Mouse (Mus musculus): ENCODE data around the gene Rpl41. TPM values are rescaled to one million over a fixed set of nuclear protein-coding genes. Genes with fewer than 3 reads are reported as not detected.
A peak's percentile ranks its signal among the peaks of the same experiment; 100 is the strongest.

The Rpl41 gene
- polyA plus RNA-seq, 1 experiment from 2014 or later: 2,664 TPM

- Histone ChIP-seq H3K4me2 (peak overlapping the region; percentile 41), H3K27ac (ENCODE audit: low read depth, low read length) (peak overlapping the region; percentile 58), H3K4me3 (ENCODE audit: low read depth, low read length) (no peak overlapping the region), H3K4me1 (ENCODE audit: control insufficient read depth, insufficient read depth, low read length) (peaks cover 17% of the 10 kb centered on the region), H3K27me3 (ENCODE audit: control insufficient read depth, insufficient read depth, low read length) (peaks cover 30% of the 10 kb centered on the region), H3K9ac (ENCODE audit: low read depth, low read length) (0 out of 2 replicates have a peak overlapping the region, but pooled peaks have one; percentile 12), H3K9me3 (replicated peaks; ENCODE audit: control insufficient read depth, low read length) (no peaks in the 10 kb centered on the region), H3K36me3 (ENCODE audit: control insufficient read depth, insufficient read depth, low read length) (no peaks in the 10 kb centered on the region)
- WGBS (ENCODE audit: insufficient replicate concordance): 51% methylated on average over 8 of the region's 8 CpGs
- ATAC-seq (replicated peaks; ENCODE audit: insufficient number of reproducible peaks, low FRiP score, low TSS enrichment): no peak
These were observed 38.6 kb upstream of the Rpl41 start for GRCm38 (mm10) chr10:128587697-128588096.

GRCm38 (mm10) chr10:128587120-128587519, 38.0 kb upstream of the Rpl41 start:
- no peak for ATAC-seq (replicated peaks; ENCODE audit: insufficient number of reproducible peaks, low FRiP score, low TSS enrichment)
- Histone ChIP-seq H3K4me1 (ENCODE audit: control insufficient read depth, insufficient read depth, low read length) (peaks cover 17% of the 10 kb centered on the region), H3K4me3 (ENCODE audit: low read depth, low read length) (no peak overlapping the region), H3K36me3 (ENCODE audit: control insufficient read depth, insufficient read depth, low read length) (no peaks in the 10 kb centered on the region), H3K4me2 (peak overlapping the region; percentile 41; the same call in 1 of the 2 replicates), H3K9ac (ENCODE audit: low read depth, low read length) (no peak overlapping the region), H3K27me3 (ENCODE audit: control insufficient read depth, insufficient read depth, low read length) (peaks cover 30% of the 10 kb centered on the region), H3K9me3 (replicated peaks; ENCODE audit: control insufficient read depth, low read length) (no peaks in the 10 kb centered on the region), H3K27ac (ENCODE audit: low read depth, low read length) (peak overlapping the region; percentile 58)
- 47% methylated on average over 4 of the region's 4 CpGs for WGBS (ENCODE audit: insufficient replicate concordance)

GRCm38 (mm10) chr10:128586546-128586945, 37.4 kb upstream of the Rpl41 start:
- 6% methylated on average over 1 of the region's 1 CpGs for WGBS (ENCODE audit: insufficient replicate concordance)
- peaks cover 17% of the 10 kb centered on the region for H3K4me1 ChIP-seq (ENCODE audit: control insufficient read depth, insufficient read depth, low read length)
- H3K4me3 ChIP-seq (ENCODE audit: low read depth, low read length): no peak overlapping the region
- no peak for ATAC-seq (replicated peaks; ENCODE audit: insufficient number of reproducible peaks, low FRiP score, low TSS enrichment)
- no peak overlapping the region for H3K9ac ChIP-seq (ENCODE audit: low read depth, low read length)
- no peak overlapping the region for H3K4me2 ChIP-seq
- peaks cover 30% of the 10 kb centered on the region for H3K27me3 ChIP-seq (ENCODE audit: control insufficient read depth, insufficient read depth, low read length)
- H3K9me3 ChIP-seq (replicated peaks; ENCODE audit: control insufficient read depth, low read length): no peaks in the 10 kb centered on the region
- 0 out of 2 replicates have a peak overlapping the region, but pooled peaks have one; percentile 0 for H3K27ac ChIP-seq (ENCODE audit: low read depth, low read length)
- no peaks in the 10 kb centered on the region for H3K36me3 ChIP-seq (ENCODE audit: control insufficient read depth, insufficient read depth, low read length)

- H3K4me2 ChIP-seq: peak overlapping the region; percentile 60
- no peaks in the 10 kb centered on the region for H3K9me3 ChIP-seq (replicated peaks; ENCODE audit: control insufficient read depth, low read length)
- peaks cover 30% of the 10 kb centered on the region for H3K27me3 ChIP-seq (ENCODE audit: control insufficient read depth, insufficient read depth, low read length)
- peaks cover 17% of the 10 kb centered on the region for H3K4me1 ChIP-seq (ENCODE audit: control insufficient read depth, insufficient read depth, low read length)
- H3K4me3 ChIP-seq (ENCODE audit: low read depth, low read length): no peak overlapping the region
- 16% methylated on average over 4 of the region's 4 CpGs for WGBS (ENCODE audit: insufficient replicate concordance)
- H3K36me3 ChIP-seq (ENCODE audit: control insufficient read depth, insufficient read depth, low read length): no peaks in the 10 kb centered on the region
- no peak for ATAC-seq (replicated peaks; ENCODE audit: insufficient number of reproducible peaks, low FRiP score, low TSS enrichment)
- H3K9ac ChIP-seq (ENCODE audit: low read depth, low read length): no peak overlapping the region
- no peak overlapping the region for H3K27ac ChIP-seq (ENCODE audit: low read depth, low read length)
These were observed 35.3 kb upstream of the Rpl41 start for GRCm38 (mm10) chr10:128584386-128584785.

- peaks cover 22% of the 10 kb centered on the region for H3K27me3 ChIP-seq (ENCODE audit: control insufficient read depth, insufficient read depth, low read length)
- peaks cover 17% of the 10 kb centered on the region for H3K4me1 ChIP-seq (ENCODE audit: control insufficient read depth, insufficient read depth, low read length)
- peak overlapping the region; percentile 60 for H3K4me2 ChIP-seq
- H3K36me3 ChIP-seq (ENCODE audit: control insufficient read depth, insufficient read depth, low read length): no peaks in the 10 kb centered on the region
- H3K9me3 ChIP-seq (replicated peaks; ENCODE audit: control insufficient read depth, low read length): no peaks in the 10 kb centered on the region
- H3K27ac ChIP-seq (ENCODE audit: low read depth, low read length): no peak overlapping the region
- H3K4me3 ChIP-seq (ENCODE audit: low read depth, low read length): peak overlapping the region; percentile 27; the same call in 1 of the 2 replicates
- WGBS (ENCODE audit: insufficient replicate concordance): 13% methylated on average over 7 of the region's 7 CpGs
- peak overlapping the region; percentile 52 for H3K9ac ChIP-seq (ENCODE audit: low read depth, low read length)
- peak; percentile 78 for ATAC-seq (replicated peaks; ENCODE audit: insufficient number of reproducible peaks, low FRiP score, low TSS enrichment)
These were observed 34.5 kb upstream of the Rpl41 start for GRCm38 (mm10) chr10:128583644-128584043.

GRCm38 (mm10) chr10:128579731-128580130, 30.6 kb upstream of the Rpl41 start:
- Histone ChIP-seq H3K36me3 (ENCODE audit: control insufficient read depth, insufficient read depth, low read length) (no peaks in the 10 kb centered on the region), H3K4me1 (ENCODE audit: control insufficient read depth, insufficient read depth, low read length) (peaks cover 10% of the 10 kb centered on the region), H3K4me2 (no peak overlapping the region), H3K9me3 (replicated peaks; ENCODE audit: control insufficient read depth, low read length) (no peaks in the 10 kb centered on the region), H3K27me3 (ENCODE audit: control insufficient read depth, insufficient read depth, low read length) (peaks cover 2% of the 10 kb centered on the region; the same call in 1 of the 2 replicates), H3K4me3 (ENCODE audit: low read depth, low read length) (no peak overlapping the region), H3K27ac (ENCODE audit: low read depth, low read length) (no peak overlapping the region), H3K9ac (ENCODE audit: low read depth, low read length) (no peak overlapping the region)
- 87% methylated on average over 4 of the region's 4 CpGs for WGBS (ENCODE audit: insufficient replicate concordance)
- no peak for ATAC-seq (replicated peaks; ENCODE audit: insufficient number of reproducible peaks, low FRiP score, low TSS enrichment)

GRCm38 (mm10) chr10:128579298-128579697, 30.2 kb upstream of the Rpl41 start:
- Histone ChIP-seq H3K27ac (ENCODE audit: low read depth, low read length) (no peak overlapping the region), H3K36me3 (ENCODE audit: control insufficient read depth, insufficient read depth, low read length) (no peaks in the 10 kb centered on the region), H3K9me3 (replicated peaks; ENCODE audit: control insufficient read depth, low read length) (no peaks in the 10 kb centered on the region), H3K9ac (ENCODE audit: low read depth, low read length) (no peak overlapping the region), H3K4me3 (ENCODE audit: low read depth, low read length) (no peak overlapping the region), H3K4me1 (ENCODE audit: control insufficient read depth, insufficient read depth, low read length) (peaks cover 10% of the 10 kb centered on the region), H3K27me3 (ENCODE audit: control insufficient read depth, insufficient read depth, low read length) (no peaks in the 10 kb centered on the region; the same call in 1 of the 2 replicates), H3K4me2 (no peak overlapping the region)
- no peak for ATAC-seq (replicated peaks; ENCODE audit: insufficient number of reproducible peaks, low FRiP score, low TSS enrichment)
- WGBS (ENCODE audit: insufficient replicate concordance): 69% methylated on average over 3 of the region's 3 CpGs

GRCm38 (mm10) chr10:128578330-128578729, 29.2 kb upstream of the Rpl41 start:
- WGBS (ENCODE audit: insufficient replicate concordance): 63% methylated on average over 11 of the region's 11 CpGs
- Histone ChIP-seq H3K4me1 (ENCODE audit: control insufficient read depth, insufficient read depth, low read length) (peaks cover 2% of the 10 kb centered on the region; the same call in 1 of the 2 replicates), H3K27me3 (ENCODE audit: control insufficient read depth, insufficient read depth, low read length) (no peaks in the 10 kb centered on the region), H3K27ac (ENCODE audit: low read depth, low read length) (no peak overlapping the region), H3K36me3 (ENCODE audit: control insufficient read depth, insufficient read depth, low read length) (no peaks in the 10 kb centered on the region), H3K9me3 (replicated peaks; ENCODE audit: control insufficient read depth, low read length) (no peaks in the 10 kb centered on the region), H3K4me2 (no peak overlapping the region), H3K4me3 (ENCODE audit: low read depth, low read length) (no peak overlapping the region), H3K9ac (ENCODE audit: low read depth, low read length) (no peak overlapping the region)
- ATAC-seq (replicated peaks; ENCODE audit: insufficient number of reproducible peaks, low FRiP score, low TSS enrichment): no peak

GRCm38 (mm10) chr10:128575063-128575462, 26.0 kb upstream of the Rpl41 start:
- Histone ChIP-seq H3K27me3 (ENCODE audit: control insufficient read depth, insufficient read depth, low read length) (0 out of 2 replicates have a peak, but pooled peaks cover 2% of the 10 kb centered on the region), H3K9ac (ENCODE audit: low read depth, low read length) (no peak overlapping the region), H3K4me1 (ENCODE audit: control insufficient read depth, insufficient read depth, low read length) (no peaks in the 10 kb centered on the region), H3K4me3 (ENCODE audit: low read depth, low read length) (no peak overlapping the region), H3K27ac (ENCODE audit: low read depth, low read length) (no peak overlapping the region), H3K9me3 (replicated peaks; ENCODE audit: control insufficient read depth, low read length) (no peaks in the 10 kb centered on the region), H3K36me3 (ENCODE audit: control insufficient read depth, insufficient read depth, low read length) (no peaks in the 10 kb centered on the region; the same call in 1 of the 2 replicates), H3K4me2 (no peak overlapping the region)
- ATAC-seq (replicated peaks; ENCODE audit: insufficient number of reproducible peaks, low FRiP score, low TSS enrichment): no peak
- 88% methylated on average over 2 of the region's 2 CpGs for WGBS (ENCODE audit: insufficient replicate concordance)

All from heart, embryonic 11.5 days (tissue).